Mouse (Mus musculus) liver, embryonic 14.5 days (tissue): ENCODE results near the gene Gm49325. TPM values are rescaled to one million over a fixed set of nuclear protein-coding genes. Genes with fewer than 3 reads are reported as not detected.

Source experiments
- ATAC-seq: fragments of 200-750 bp; cut with Nextera tagmentation; 2 replicates; pipeline ENCODE4 v1.8.0; 2017; ENCODE audit warnings: moderate number of reproducible peaks, mild to moderate bottlenecking, moderate library complexity; ENCODE audit not compliant: insufficient read depth
- DNase-seq, 3 experiments: peaks; one replicate each; pipeline ENCODE4 v3.0.0-alpha.2; 2012 to 2013; ENCODE audit warnings: low read depth in 3 of 3, low spot score in 3 of 3
- H3K27ac ChIP-seq: fragments of 300-500 bp; sonication (generic); 2 replicates; pipeline ENCODE4 v1.5.1; 2014; ENCODE audit warnings: moderate library complexity, mild to moderate bottlenecking, control low read depth, inconsistent platforms
- H3K27me3 ChIP-seq: fragments of 300-500 bp; sonication (generic); 2 replicates; pipeline ENCODE4 v1.6.1; 2014; ENCODE audit warnings: mild to moderate bottlenecking, low read length, moderate library complexity; ENCODE audit not compliant: control insufficient read depth, insufficient read depth
- H3K36me3 ChIP-seq: fragments of 300-500 bp; sonication (generic); replicated peaks from 2 replicates; pipeline ENCODE4 v1.6.1; 2014; ENCODE audit warnings: low read depth; ENCODE audit not compliant: control insufficient read depth, insufficient read depth
- H3K4me1 ChIP-seq, 2 experiments: fragments of 200-500 bp in 1 of 2; fragments of 300-500 bp in 1 of 2; sonication (generic) in 1 of 2; replicated peaks; 2 replicates each; pipeline ENCODE4 v1.6.1; 2012 to 2014; ENCODE audit warnings: antibody characterized with exemption in 1 of 2, inconsistent platforms in 1 of 2, low read length in 1 of 2; ENCODE audit not compliant: control insufficient read depth in 2 of 2, insufficient read depth in 2 of 2
- H3K4me2 ChIP-seq: fragments of 300-500 bp; sonication (generic); 2 replicates; pipeline ENCODE4 v1.6.1; 2014; ENCODE audit warnings: low read depth, mild to moderate bottlenecking, control low read depth, moderate library complexity
- H3K4me3 ChIP-seq, 2 experiments: fragments of 200-500 bp in 1 of 2; fragments of 300-500 bp in 1 of 2; sonication (generic) in 1 of 2; 2 replicates each; pipeline ENCODE4 v1.5.1; 2012 to 2014; ENCODE audit warnings: low read depth in 2 of 2, low read length in 2 of 2, mild to moderate bottlenecking in 2 of 2, control low read depth in 1 of 2, inconsistent platforms in 1 of 2, moderate library complexity in 1 of 2; ENCODE audit not compliant: insufficient read depth in 1 of 2
- H3K9ac ChIP-seq: fragments of 300-500 bp; sonication (generic); replicated peaks from 2 replicates; pipeline ENCODE4 v1.6.1; 2014; ENCODE audit warnings: mild to moderate bottlenecking, control low read depth, moderate library complexity
- H3K9me3 ChIP-seq: fragments of 300-500 bp; sonication (generic); 2 replicates; pipeline ENCODE4 v1.6.1; 2016; ENCODE audit warnings: low read length, mixed read lengths; ENCODE audit not compliant: control insufficient read depth
- CTCF ChIP-seq: IDR thresholded peaks from 2 replicates; pipeline ENCODE4 v1.5.1; 2016; ENCODE audit warnings: antibody characterized with exemption, low read depth, control low read depth
- EP300 ChIP-seq: IDR thresholded peaks from 2 replicates; pipeline ENCODE4 v1.6.1; 2016; ENCODE audit warnings: antibody characterized with exemption, low read depth
- WGBS: fragments of 180-500 bp; shearing (Covaris S2); extraction: QIAGEN DNeasy Blood & Tissue Kit; methylation state at CpG from one replicate; pipeline ENCODE4 v1.1.7; 2014; ENCODE audit not compliant: insufficient replicate concordance; 5-methylcytosine and 5-hydroxymethylcytosine counted together
- polyA plus RNA-seq, 2 experiments: library from polyadenylated mRNA; depleted of rRNA in 1 of 2; stranded (reverse) in 1 of 2; unstranded in 1 of 2; fragments of >200 nt; fragmentation: Nextera tagmentation in 1 of 2; extraction: Ambion mirVana in 1 of 2; gene quantifications; 2 replicates each; pipeline versions ENCODE4 v1.2.1 to v1.2.3; 2012 to 2014

Gene Gm49325
- polyA plus RNA-seq, 2 experiments, result 0.09 TPM; not detected in 1

DNA sequence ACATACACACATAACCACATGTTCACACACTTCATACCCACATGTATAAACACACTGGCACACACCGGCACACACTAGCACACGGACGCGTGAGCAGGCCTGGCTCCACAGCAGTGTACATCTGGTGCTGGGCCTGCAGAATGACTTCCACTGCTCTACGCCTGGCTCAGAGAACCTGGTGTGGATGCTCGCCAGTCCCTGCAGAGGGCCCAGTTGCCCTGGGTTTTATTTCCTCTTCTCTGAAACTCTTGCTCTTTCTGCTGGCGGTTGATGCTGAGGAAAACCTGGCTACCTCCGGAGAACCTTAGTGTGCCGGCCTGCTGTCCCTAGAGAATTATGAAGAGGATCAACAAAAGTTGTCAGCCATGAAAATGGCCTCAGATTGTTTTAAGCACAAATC is 46.0 kb downstream of the Gm49325 start:
- H3K36me3 ChIP-seq, result no peaks in the 10 kb centered on the region
- H3K4me1 ChIP-seq, result no peaks in the 10 kb centered on the region
- H3K9me3 ChIP-seq, result no peaks in the 10 kb centered on the region
- no peak overlapping the region for H3K9ac ChIP-seq
- H3K27me3 ChIP-seq, result no peaks in the 10 kb centered on the region
- DNase-seq, result no peak
- H3K4me3 ChIP-seq, result no peak overlapping the region
- no peak for TF ChIP-seq EP300
- no peak for TF ChIP-seq CTCF
- no peak overlapping the region for H3K27ac ChIP-seq
- H3K4me2 ChIP-seq, result no peak overlapping the region
- no peak for ATAC-seq
- WGBS, result 83% methylated on average over 9 of the region's 9 CpGs

DNA sequence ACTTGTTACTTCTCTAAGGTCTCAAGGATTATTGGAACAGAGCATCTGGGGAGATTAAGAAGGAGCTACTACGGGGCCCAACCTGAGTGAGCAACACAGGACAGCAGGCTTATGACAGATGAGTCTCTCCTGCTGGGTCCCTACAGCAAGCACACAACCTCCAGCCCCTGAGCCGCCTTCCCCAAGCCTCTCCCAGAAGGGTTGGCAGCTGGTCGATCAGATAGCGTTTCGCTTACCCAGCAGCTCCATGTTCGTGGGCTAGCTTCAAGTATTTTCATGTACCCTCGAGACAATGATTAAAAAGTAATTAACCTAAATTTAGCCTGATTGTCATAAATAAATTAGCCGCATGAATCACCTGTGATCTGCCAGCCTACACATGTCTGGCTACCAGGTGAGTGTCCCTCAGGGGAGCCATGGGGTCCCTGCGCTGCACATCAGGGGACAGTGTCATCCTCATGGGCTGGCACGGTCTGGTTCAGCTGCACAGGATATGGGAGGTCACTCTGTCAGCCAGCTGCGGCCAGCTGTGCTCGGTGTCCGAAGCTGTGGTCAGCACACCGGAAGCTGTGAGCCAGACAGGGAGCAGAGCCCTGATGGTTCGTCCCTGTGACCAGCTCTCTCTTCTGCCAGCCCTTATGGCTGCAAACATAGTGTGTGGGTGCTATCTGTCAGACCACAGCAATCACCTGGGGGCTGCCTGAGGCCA is 52.4 kb downstream of the Gm49325 start:
- TF ChIP-seq CTCF (no peak), EP300 (no peak)
- H3K4me2 ChIP-seq, result no peak overlapping the region
- no peak for ATAC-seq
- H3K27ac ChIP-seq, result no peak overlapping the region
- 44% methylated on average over 15 of the region's 15 CpGs for WGBS
- no peak overlapping the region for H3K9ac ChIP-seq
- no peaks in the 10 kb centered on the region for H3K27me3 ChIP-seq
- H3K4me1 ChIP-seq, result no peaks in the 10 kb centered on the region
- no peaks in the 10 kb centered on the region for H3K9me3 ChIP-seq
- H3K36me3 ChIP-seq, result no peaks in the 10 kb centered on the region
- no peak overlapping the region for H3K4me3 ChIP-seq
- no peak for DNase-seq

DNA sequence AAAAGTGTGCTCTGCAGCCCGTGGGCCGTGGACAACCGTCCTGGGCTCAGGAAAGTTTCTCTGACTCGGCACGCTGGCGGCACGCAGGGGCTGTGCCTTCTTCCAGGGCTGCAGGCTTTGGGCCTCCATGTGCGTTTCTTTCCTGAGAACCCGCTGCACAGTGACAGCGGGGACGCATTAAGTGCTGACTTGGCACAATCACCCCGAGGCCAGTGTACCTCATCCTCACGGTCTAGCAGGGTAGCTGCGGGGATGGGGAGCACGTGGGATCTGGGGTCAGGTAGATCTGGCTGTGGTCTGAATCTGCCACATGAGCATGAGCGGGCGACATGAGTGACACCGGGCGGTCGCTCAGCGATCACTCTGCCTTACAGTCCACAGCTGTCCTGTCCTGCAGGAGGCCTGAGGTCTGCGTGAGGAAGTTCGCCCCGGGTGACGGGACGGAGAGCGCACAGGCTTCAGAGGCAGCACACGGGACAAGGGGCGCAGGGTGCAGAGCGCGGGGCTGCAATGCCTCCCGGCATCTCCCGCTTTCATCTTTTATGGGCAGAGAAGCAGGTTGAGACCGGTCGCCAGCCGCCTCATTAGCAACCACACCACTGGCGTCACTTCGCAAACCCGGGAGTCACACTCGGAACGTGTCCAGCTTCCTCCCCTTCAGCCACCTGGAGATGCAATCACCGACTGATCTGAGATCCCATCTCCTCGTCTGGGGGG is 58.1 kb downstream of the Gm49325 start:
- Histone ChIP-seq H3K9me3 (no peaks in the 10 kb centered on the region), H3K4me1 (no peaks in the 10 kb centered on the region), H3K4me2 (no peak overlapping the region), H3K4me3 (no peak overlapping the region), H3K36me3 (no peaks in the 10 kb centered on the region), H3K9ac (no peak overlapping the region), H3K27me3 (no peaks in the 10 kb centered on the region; the same call in none of the 2 replicates), H3K27ac (no peak overlapping the region)
- DNase-seq (no peak), ATAC-seq (no peak)
- TF ChIP-seq EP300 (no peak), CTCF (no peak)
- 36% methylated on average over 43 of the region's 43 CpGs for WGBS

DNA sequence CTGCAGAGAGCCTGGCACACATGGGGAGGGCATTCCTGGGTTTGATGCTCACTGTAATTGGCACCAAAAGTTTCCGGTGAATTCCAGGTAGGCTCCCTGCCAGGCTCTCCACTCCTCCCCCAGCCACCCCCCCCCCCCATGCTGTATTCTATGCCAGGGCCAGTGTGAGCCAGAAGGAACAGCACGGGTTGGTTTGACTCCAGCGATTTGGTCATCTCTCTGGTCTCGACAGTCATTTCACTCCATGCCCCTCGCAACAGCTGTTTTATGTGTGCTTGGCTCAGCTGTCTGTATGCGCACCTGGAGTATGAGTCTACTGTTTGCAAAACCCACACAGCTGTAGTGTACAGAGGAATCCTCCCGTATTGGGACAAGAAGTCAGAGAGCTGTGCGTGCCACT is 60.3 kb downstream of the Gm49325 start:
- Histone ChIP-seq H3K9ac (no peak overlapping the region), H3K9me3 (no peaks in the 10 kb centered on the region), H3K4me1 (peaks cover 8 to 10% of the 10 kb centered on the region in 2 experiments), H3K27ac (no peak overlapping the region), H3K4me2 (no peak overlapping the region), H3K4me3 (no peak overlapping the region), H3K36me3 (no peaks in the 10 kb centered on the region), H3K27me3 (no peaks in the 10 kb centered on the region; the same call in none of the 2 replicates)
- ATAC-seq, result no peak
- TF ChIP-seq EP300 (no peak), CTCF (no peak)
- 68% methylated on average over 8 of the region's 8 CpGs for WGBS
- DNase-seq, result no peak

DNA sequence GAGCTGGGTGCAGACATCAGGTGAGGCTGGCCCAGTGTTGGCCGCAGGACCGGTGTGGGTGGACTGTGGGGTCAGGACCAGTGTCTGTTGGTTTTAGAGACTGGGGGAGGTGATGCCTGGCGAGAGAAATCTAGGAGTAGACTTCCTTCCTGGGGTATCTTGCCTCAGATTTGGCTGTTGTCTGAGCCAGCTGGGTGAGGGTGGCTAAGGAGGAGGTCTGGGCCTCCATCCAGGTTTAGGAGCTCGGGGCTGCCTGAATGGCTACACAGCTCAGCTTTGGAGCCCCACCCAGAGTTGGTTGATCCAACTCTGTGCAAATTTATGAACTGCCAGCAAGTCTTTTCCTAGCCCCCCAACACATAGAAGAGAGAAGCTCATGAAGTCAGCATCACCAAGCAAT is 61.4 kb downstream of the Gm49325 start:
- no peak overlapping the region for H3K4me2 ChIP-seq
- TF ChIP-seq EP300, result no peak
- TF ChIP-seq CTCF, result no peak
- H3K9ac ChIP-seq, result no peak overlapping the region
- peaks cover 13 to 16% of the 10 kb centered on the region in 2 experiments for H3K4me1 ChIP-seq
- no peaks in the 10 kb centered on the region for H3K36me3 ChIP-seq
- DNase-seq (no peak), ATAC-seq (no peak)
- H3K27ac ChIP-seq, result no peak overlapping the region
- H3K4me3 ChIP-seq, result no peak overlapping the region
- 69% methylated on average over 4 of the region's 4 CpGs for WGBS
- H3K27me3 ChIP-seq, result no peaks in the 10 kb centered on the region; the same call in none of the 2 replicates
- no peaks in the 10 kb centered on the region for H3K9me3 ChIP-seq
